Mouse (Mus musculus) embryo, embryonic 11.5 days (tissue): ENCODE measurements around the gene Manba.

Source experiments
- DNase-seq: peaks from one replicate; pipeline ENCODE4 v3.0.0-alpha.2; 2012; ENCODE audit warnings: low read depth, low spot score

Gene Manba

DNA sequence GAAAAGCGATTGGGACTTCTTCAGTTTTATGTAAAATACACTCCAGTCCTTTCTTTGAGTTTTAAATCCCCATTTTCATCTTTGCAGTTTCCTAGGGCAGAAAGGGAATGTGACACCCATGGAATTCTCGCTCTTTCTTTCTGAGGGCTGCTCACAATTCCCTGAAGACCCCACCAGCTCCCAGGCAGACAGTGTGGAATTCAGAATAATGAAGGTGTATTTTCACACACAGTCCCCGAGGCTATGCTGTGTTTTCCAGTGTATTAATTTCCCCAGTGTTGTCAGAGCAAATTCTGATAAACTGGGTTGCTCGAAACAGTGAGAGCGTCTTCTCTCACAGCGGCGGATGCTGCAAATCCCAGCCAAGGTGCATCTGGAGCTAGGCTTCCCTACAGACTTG is 44.3 kb downstream of the Manba start:
- no peak for DNase-seq

DNA sequence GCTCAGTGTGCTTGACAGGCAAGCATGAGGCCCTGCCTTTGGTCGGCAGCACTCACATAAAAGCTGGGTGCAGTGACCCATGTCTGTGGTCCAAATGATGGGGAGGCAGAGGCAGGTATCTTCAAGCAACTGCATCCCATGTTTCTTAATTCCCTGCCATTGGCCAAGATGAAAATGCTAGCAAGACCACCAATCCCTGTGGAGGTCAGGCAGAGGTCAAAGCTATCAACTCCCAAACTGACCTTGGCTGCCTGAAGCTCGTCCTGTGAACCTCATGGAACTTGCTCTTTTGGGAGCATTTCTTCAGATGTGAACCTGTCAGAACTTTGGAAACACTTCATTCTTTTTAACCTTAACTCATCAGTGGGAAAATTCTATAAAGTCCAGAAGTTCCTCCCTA is 46.4 kb downstream of the Manba start:
- no peak for DNase-seq

DNA sequence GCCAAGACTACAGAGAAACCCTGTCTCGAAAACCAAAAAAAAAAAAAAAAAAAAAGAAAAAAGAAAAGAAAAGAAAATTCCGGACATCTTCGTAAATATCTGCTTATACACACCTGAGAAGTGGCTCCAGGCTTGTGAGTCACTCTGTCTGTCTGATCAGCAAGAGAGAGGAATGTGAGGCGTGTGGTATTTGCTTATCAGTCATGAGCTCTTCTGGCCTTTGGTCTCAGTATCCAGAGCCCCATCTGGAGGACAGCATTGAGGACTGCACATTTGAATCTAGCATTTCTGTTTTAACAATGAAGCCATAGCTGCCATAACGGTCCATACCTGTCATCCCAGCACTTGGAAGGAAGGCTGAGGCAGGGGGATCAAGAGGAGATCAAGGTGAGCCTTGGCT is 48.7 kb downstream of the Manba start:
- DNase-seq = no peak

DNA sequence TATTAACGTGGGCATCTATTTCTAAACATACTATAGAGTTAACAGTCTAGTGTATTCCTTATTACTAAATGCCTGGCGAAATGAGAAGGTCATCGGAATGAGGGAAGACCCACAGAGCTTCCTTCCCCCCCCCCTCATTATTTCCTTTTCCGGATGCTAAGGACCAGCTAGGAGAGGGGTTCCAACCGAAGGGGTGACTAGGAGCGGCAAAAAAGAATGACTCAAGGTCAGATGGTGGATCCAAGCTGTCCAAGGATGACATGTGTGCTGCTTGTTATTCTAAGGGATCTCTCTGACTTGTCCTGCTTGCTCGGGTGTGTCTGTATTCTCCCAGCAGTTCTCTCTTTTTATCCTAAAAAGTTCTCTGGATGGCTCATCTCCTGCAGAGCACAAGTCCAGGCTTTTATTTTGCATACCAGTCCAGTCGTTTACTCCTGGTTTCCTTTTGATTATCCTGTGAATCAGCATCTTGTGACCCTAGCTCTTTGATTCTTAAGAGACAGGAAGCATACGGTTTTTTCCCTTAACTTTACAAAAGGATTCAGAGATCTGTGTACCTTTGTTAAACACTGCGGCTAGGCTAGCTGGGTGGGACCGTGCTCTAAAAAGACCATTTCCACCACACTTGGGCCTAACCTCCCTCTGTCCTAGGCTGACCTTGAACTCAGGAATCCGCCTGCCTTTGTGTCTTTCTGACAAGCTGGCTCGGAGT is 61.0 kb downstream of the Manba start:
- DNase-seq = no peak

DNA sequence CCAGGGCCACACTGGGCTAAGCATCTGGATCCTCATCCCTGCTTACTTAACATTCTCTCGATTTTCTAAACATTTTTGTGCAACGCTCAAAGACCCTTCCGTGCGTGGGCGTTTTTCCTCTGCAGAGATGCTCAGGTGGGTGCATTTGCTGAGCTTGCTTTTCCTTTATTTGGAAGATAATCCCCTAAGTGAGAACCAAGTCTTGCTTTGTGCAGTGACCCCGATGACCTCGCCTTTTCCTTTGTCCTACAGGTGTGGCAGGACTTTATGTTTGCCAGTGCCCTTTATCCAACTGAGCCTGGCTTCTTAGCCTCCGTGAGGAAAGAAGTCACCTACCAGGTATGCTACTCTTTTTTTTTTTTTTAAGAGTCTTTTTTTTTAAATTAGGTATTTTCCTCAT is 61.9 kb downstream of the Manba start:
- no peak for DNase-seq

DNA sequence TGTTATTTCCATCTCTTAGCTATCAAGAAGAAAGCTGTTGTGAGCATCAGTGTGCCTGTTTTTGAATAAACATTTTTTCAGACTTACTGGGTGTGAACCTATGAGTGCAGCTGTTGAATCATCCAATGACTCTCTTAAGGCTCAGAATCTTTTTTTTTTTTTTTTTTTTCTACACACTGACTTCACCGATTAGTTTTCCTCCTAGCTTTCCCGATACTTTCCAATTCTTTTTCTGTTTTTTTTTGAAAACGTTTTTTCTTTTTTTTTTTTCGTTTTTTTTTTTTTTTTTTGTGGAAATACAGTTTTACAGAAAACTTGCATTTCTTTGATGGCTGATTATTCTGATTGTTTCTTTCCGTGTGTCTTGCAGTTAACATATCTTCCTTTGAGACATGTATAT is 67.5 kb downstream of the Manba start:
- DNase-seq = no peak

DNA sequence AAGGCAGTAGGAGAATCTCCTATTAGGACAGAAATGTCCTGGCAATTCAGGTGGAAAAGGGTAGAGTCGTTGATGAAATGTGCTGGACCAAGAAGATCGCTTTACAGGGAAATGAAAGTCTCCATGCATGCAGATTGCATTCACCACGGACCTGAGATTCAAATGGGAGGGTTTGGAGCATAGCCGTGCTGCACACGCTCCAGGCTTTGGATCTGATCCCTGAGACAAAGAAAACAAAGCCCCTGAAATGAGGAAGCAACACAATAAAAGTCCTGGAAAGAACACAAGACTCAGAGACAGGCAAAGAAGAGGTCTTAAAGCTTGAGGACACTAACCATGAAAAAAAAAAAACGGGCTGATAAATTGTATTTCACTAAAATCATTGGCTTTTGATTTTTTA is 69.8 kb downstream of the Manba start:
- no peak for DNase-seq

DNA sequence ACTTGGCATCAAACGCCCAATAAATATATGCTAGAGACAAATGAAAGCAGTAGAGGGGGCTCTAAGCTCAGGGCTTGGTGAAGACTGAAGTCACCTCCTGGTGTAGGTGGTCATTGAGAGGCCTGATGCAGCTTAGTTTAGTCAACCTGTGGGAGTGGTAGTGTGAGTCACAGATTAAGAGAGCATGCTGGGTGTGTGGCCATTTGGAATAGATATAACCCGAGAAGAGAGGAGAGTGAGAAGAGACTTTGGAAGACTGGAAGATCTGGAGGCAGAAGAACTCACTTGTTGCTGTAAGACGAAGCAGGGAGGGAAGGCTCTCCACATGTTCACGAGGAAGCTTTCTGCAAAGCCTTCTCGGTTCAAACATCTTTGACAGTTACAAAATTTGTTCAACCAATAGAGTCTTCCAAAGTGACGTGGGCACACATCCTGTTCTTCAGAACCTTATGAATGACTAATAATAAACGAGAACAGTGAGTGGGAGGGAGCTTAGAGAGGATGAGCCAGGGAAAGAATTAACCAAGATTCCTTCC is 70.7 kb downstream of the Manba start:
- DNase-seq = no peak

DNA sequence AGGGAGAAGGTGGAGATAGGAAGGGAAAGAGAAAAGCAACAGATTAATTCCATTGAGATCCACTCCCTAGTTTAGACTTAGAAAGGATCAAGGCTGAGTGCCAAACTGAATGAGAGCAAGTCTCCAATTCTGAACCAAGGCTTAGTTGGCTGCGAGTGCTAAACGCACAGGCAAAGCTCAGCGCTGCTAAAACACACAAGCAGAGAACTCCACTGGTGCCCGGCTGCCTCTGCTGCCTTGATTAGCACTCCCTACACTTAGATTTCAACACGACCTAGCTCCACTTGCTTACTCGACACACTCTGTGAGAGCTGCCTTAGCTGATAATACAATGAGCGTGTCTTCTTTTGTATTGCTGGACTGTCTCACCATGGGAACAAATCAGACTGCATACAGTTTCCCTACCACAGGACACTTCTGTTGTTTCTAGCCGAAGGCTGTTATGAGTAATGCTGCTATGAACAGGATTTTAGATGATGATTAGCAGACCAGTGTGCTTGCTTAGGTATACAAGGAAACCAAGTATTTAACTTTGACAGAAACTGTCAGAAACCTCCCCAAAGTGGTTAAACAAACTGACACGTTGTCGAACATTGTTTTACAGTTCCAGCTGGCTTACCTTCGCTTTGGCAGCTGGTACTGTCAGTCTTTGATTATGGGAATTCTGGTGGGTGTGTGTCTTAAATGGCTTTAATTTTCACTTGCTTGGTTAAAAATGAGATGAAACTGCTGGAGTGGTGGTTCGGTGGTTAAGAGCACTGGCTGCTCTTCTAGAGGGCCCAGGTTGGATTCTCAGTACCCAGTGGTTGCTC is 71.6 kb downstream of the Manba start:
- DNase-seq = no peak

DNA sequence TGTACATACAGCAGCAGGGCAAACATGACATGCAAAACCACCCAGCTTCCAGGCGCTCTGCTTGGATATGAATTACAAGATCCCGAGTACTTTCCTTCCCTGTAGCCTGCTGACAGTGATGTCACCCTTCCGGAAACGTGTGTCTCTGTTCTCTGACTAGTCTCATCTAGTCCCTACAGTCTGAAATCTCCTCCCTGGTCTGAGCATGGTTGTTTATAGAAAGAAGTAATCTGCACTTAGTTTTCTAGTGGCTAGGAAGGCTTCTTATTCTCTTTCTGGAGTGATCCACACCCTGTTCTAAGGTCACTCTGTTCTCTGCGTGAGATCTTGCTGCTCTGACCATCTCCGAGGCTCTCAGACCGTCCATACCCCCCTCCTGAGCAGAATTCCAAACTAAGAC is 76.6 kb downstream of the Manba start:
- DNase-seq = no peak

DNA sequence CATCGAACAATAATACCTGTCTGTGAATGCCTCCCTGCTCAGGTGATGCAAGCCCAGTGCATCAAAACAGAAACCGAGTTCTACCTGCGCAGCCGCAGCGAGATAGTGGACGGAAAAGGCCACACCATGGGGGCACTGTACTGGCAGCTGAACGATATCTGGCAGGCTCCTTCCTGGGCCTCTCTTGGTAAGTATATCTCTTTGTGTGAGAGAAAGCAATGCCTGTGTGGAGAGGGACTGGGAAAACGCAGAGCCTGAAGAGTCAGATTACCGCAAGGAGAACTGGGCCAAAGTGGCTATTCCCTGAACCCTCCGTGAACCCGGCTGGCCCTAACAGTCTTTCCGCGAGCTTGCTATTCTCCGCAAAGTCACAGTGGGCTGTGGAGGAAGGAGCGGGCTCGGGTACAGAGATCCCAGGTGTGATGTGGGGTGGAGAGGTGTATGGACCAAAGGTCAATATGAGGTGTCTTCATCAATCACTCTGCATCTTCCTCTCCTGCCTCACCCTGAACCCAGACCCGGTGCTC is 77.8 kb downstream of the Manba start:
- no peak for DNase-seq

DNA sequence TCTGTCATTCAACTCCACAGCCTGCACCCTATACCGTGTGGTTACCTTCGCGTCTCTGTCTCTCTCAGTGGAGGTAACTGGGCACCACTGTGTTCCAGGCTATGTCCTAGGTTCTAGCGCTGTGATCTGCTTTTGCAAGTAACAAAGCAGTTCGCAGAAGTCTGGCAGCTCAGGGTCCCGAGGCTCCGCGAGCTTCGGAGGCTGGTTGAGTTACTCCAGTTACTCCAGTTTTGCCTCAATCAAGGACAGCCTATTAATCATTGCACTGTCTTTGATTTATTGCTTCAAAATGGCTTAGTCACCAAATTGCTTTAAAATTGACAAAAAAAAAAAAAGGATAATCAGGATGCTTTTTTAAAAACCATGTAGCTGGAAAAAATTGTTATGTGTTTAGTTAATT is 79.3 kb downstream of the Manba start:
- DNase-seq = no peak

DNA sequence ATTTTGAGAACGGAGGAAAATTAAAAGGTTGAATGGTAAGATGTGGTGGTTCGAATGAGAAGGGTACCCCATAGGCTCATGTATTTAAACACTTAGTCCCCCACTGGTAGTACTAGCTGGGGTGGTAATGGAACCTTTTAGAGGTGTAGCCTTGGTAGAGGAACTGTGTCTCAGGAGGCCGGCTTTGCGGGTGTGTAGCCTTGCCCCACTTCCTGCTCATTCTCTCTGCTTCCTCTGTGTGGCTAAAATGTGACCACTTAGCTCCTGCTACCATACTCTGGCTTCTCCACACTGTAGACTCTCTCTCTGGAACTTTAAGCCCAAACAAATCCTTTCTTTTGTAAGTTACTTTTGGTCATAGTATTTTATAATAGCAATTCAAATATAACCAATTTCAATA is 79.9 kb downstream of the Manba start:
- no peak for DNase-seq

DNA sequence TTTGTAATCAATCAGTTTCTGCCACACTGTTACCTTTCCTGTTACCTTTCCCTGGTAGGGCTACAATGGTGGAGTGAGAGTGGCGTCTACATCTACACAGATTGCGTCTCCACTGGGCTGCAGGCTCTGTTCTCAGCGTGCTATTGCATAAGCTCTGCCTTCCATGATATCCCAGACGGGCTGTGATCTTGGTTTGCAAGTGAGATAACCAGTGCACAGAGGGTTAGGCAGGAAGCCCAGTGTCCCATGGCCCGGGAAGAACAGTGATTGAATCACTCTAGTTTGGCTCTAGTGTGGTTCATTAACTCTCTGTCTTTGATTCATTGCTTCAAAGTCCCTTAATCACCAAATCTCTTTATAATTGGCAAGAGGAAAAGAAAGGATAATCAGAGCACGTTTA is 82.5 kb downstream of the Manba start:
- DNase-seq = no peak

DNA sequence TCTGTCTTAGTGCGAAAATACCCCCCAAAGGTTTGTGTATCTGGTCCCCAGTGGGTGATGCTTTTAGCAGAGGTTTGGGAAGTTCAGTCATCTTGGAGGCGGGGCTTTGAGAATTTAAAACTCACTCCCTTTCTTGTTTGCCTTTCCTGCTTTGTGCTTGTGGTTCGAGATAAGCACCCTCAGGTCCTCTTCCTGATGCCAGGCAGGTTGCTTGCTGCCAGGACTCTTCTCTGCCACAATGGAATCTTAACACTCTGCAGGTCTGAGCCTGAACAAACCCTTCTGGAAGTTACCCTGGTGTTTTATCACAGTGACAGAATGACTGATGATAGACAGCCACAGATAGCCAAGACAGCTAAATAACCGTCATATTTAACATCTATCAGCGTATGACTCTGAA is 83.2 kb downstream of the Manba start:
- no peak for DNase-seq

DNA sequence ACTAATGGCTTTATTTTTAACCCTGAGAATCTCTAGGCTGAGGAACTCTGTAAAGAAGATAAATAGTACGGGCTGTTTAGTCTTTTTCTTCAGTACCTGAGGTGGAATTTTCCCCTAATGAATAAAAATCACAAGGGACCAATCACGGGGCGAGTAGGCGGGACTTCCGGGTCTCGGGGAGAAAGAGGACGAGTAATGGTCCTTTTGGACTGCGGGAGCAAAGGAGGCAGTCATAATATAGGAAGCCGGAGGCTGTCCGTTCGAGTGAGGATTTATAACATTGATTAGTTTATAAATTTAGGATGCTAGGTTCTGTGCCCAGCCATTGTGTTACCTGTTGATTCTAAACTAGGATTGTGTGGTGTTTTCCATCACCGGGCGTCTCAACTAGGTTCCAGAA is 86.1 kb downstream of the Manba start:
- DNase-seq = no peak

DNA sequence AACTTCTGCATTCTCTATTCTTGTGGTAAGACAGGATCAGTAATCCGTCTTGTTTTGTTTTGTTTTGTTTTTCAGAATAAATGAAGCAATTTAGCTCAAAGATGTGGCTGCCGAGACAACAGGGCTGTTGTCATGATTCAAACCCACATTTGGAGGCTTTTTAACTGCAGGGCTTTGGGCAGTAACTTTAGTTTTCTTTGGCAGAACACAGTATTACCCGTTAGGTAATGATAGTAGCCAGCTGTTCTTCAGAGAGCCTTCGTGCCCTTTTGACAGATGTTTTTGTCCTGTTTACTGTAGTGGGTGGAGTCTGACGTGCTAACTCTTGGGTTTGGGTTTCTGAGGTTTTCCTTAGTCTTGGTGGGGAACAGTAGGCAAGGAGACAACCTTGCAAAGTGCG is 87.6 kb downstream of the Manba start:
- no peak for DNase-seq

DNA sequence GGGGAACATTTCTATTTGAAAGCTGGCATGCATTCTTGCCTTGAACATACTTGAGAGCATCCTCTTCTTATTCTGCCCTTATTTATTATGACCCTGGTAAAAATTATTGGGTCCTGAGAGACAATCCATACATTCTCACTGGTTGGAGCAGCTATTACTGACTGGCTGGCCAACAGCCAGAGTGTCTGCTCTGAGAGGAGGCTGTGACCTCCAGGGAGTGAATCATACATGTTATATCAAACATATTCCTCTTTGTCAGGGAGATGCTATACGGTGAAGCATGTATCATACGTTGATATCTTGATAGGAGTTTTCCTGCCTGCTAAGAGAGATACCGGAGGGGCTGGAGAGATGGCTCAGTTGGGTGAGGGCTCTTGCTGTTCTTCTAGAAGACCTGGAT is 89.7 kb downstream of the Manba start:
- DNase-seq = no peak

DNA sequence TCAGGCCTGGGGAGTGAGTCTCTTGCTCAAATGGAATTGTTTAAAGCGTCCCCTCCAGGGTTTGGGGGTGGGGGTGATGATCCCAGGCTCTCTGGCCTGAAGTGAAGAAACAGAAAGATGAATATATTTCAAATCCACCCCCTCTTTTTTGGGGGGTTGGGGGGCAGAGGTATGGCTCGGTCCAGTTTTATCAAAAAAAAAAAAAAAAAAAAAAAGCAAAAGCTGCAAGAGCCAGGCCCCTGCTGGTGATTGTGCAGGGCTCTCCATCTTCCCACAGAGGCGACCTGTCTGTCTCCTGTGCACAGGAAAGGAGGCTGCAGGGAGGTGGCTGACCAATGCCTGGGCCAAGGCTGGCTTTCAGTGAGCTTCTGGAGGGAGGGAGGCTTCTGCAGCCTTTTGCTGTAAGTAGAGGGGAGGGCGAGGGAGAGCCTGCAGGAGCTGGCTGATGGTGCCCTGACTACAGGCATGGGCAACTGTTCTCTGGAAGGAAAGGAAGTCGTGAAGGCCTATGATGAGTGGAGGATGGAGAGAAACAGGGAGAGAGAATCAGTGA is 93.3 kb downstream of the Manba start:
- DNase-seq = no peak

DNA sequence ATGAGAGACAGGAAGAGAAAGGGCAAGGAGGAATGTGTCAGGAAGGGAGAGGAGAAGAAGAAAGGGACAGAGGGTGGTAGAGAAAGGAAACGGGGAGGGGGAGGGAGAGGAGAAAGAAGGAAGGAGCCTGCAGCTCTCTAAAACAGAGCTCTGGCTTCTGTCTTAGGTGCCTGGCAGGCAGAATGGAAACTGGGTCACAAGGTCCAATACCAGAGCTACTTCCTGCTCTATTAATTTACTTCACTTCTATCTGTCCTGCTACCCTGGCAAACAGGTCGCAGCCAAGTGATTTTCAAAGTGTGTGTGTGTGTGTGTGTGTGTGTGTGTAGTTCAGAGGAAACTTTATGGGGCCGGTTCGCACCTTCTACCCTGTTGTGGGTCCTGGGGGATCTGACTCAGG is 93.8 kb downstream of the Manba start:
- no peak for DNase-seq

DNA sequence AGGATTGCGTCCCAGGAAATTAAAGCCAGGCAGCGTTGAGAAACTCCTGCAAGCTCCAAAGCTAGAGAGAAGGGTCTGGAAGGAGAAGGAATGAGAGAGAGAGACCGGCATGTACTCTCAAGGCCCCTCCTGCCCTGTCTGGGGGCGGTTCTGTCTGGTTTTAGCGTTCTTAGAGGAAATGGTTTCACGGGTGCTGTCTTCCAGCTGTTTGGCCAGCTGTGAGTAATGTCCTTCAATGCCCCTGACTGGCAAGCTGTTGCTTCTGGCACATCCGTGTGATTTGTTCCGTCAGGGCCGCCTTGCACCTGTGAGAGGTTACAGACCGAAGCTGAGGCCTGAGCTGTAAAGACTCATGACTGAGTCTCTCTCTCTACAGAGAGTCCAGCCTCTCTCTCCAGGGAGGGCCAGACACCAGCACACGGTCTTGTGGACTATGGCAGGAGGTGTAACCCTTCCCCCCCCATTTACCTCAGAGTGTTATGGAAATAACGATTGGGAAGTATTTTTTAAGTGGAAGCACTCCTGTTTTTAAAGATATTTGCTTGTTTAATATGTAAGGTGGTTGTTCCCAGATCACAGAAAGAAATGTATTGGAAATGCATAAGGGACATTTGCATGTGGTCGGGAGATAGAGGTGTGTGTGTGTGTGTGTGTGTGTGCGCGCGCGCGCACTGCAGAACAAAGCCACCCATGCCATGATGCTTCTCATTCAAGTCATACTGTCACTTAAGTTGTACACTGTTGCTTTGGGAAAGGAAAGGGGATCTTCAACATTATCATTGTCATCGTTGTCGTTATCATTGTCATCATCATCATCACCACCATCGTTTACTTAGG is 95.2 kb downstream of the Manba start:
- DNase-seq = no peak
